Mouse (Mus musculus) bone marrow, adult 2 months (tissue): ENCODE results near the gene Abhd4.

Experiments used
- CTCF ChIP-seq: fragments of 200-500 bp; IDR thresholded peaks from 2 replicates; pipeline ENCODE4 v1.5.1; 2011; ENCODE audit warnings: low read length, control low read depth; ENCODE audit not compliant: control insufficient read depth, insufficient read depth
- POLR2A ChIP-seq: fragments of 200-500 bp; IDR thresholded peaks from 2 replicates; pipeline ENCODE4 v1.6.1; 2011; ENCODE audit warnings: low read depth, mild to moderate bottlenecking, control low read depth, low read length, borderline replicate concordance; ENCODE audit not compliant: control insufficient read depth

DNA sequence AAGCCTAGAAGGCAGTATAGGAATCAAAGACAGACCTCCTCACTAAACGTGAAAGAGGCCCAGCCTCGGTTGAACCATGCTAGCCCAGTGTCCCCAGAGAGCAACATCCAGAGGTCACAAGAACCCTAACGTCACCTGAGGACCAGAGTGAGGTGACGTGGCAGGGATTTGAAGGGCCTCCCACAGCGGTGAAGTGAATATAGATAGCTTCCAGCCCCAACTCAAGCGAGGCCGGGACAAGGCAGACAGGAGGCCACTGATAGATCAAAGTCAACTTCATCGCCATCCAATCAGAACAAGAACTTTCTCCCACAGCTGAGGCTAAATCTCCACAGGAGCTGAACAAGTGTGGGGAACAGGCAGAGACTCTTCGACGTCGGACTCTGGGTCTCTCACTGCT, 28.3 kb upstream of the Abhd4 start:
- TF ChIP-seq CTCF (no peak), POLR2A (no peak)
